Mouse (Mus musculus) heart, adult 11 months (tissue): ENCODE measurements around the gene Olfr818.
"Not testable (repeated sequence)": the region's sequence is repeated elsewhere in the genome, so short reads cannot be mapped to it uniquely, and the experiment has no call there.

Experiments used
- DNase-seq: peaks from one replicate; pipeline ENCODE4 v3.0.0; 2022

Olfr818 gene

DNA sequence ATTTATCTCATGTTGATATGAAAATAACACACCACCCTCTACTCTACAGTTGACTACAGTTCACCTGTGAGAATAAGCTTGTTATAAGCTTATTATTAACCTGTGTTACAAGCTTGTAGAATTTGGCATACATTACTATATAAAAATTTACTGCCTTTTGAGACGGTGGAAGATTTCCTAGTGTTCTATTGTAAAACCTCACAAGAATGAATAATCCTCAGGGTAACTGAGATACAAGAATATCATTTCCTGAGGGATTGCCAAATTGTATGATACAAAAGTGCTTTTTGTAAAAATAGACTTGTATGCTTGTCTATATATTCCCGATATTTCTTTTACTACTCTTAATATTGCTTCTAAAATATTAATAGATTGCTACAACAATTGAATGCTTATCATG lies at the start of gene Olfr818:
Gene Olfr818, minus strand, starts transcription at position 101 of the 400 bp plus-strand sequence.
- DNase-seq: no peak

DNA sequence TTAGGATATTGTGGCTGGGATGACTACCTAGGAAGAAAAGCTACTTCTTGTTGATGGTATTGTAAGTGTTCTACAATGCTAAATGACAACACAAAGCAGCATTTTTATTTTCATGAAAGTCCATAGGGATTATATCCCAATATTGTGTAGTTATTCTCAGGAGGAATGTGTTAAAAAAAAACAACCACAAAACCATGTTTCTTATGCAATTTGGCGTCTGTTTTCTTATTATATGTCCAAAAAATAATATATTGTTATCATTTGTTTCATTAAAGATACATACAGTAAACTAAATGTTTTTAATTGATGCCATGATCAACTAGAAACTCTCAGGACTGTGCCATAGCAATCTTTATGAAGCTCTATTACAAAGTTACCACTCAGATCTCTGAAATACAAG lies 36.1 kb upstream of the Olfr818 start, which contains the start of gene Gm10310:
Gene Gm10310, minus strand, starts transcription at position 101 of the 400 bp plus-strand sequence.
- DNase-seq: not testable (repeated sequence)

DNA sequence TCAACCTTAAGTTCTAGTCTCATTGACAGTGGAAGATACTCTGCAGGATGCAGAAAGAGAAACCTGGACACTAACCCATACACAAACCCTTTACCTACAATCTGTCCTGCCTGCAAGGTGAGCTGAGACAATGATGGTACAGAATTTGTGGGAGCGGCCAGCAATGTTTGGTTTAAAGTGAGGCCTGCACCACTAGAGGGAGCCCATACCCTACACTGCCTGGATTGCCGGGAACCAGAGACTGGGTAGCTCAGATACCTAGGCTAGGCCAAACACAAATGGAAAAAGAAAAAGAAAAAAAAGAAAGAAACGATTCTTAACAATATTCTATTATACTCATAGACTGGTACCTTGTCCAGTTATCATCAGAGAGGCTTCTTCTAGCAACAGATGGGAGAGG lies 33.0 kb upstream of the Olfr818 start:
- DNase-seq: not testable (repeated sequence)

GRCm38 (mm10) chr10:129976040-129976439 lies 27.1 kb upstream of the Olfr818 start, which contains the start of gene Olfr247:
Gene Olfr247, minus strand, starts transcription at chr10:129976140.
- DNase-seq: not testable (repeated sequence)

GRCm38 (mm10) chr10:129972994-129973393 lies 24.1 kb upstream of the Olfr818 start:
- DNase-seq: not testable (repeated sequence)

GRCm38 (mm10) chr10:129967166-129967565 lies 18.3 kb upstream of the Olfr818 start, which contains the start of gene Olfr819:
Gene Olfr819, minus strand, starts transcription at chr10:129967266.
- not testable (repeated sequence) for DNase-seq

GRCm38 (mm10) chr10:129966232-129966631 lies 17.3 kb upstream of the Olfr818 start:
- DNase-seq: peak; percentile 66

- no peak for DNase-seq
These were observed 33.4 kb downstream of the Olfr818 start, which contains the start of gene Olfr816 for GRCm38 (mm10) chr10:129915497-129915896. Gene Olfr816, minus strand, starts transcription at chr10:129915597.

DNA sequence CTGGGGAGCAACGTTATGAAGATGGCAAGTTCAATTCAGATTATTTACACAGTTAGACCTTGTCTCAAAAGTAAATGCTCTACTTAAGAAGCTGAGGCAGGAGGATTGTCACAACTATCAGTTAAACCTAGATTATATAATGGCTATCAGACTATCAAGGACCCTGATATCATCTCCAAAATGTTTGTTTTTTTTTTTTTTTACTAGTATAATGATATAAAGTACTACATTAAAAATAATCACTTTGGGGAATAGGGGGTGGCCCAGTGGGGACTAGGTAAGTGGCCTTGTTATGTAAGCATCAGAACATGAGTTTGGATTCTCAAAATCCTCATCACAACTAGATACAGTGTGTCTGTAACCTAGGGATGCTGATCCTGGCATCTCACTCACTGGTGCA lies 43.1 kb downstream of the Olfr818 start, which contains the start of gene Olfr815:
Gene Olfr815, minus strand, starts transcription at position 101 of the 400 bp plus-strand sequence.
- DNase-seq: not testable (repeated sequence)
